Mouse (Mus musculus) myocyte (in vitro differentiated cells): ENCODE measurements around the gene Nr4a3.

Experiments
- CEBPB ChIP-seq: IDR thresholded peaks from 2 replicates; pipeline ENCODE4 v1.6.1; 2011; ENCODE audit warnings: mild to moderate bottlenecking, moderate library complexity; ENCODE audit not compliant: poor library complexity, insufficient read depth, severe bottlenecking
- POLR2A ChIP-seq: IDR thresholded peaks from one replicate; pipeline ENCODE4 v1.6.1; 2011; ENCODE audit warnings: low read depth, mild to moderate bottlenecking, control low read depth, moderate library complexity; ENCODE audit not compliant: insufficient read length
- POLR2AphosphoS2 ChIP-seq: IDR thresholded peaks from one replicate; pipeline ENCODE4 v1.6.1; 2011; ENCODE audit warnings: low read depth, control low read depth; ENCODE audit not compliant: insufficient read length
- USF1 ChIP-seq: IDR thresholded peaks from one replicate; pipeline ENCODE4 v1.6.1; 2011; ENCODE audit warnings: low read depth, mild to moderate bottlenecking, control low read depth, moderate library complexity

DNA sequence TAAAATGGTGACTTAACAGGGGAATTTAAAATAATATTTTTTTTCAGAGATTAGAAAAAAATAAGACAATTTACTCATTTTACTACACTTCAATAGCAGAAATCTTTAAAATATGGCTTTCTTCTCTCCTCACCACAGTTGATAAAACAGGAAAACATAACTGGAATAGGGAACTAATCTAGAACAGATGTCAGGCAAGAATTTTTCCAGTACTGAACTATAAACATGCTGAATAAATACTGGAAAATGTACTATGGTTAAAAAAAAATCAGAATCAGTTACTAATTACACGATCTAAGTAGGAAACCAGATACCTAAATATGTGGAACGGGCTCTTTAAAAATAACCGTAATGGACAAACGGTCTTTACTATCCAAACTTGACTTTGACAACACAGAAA lies 7.3 kb upstream of the Nr4a3 start:
- no peak for TF ChIP-seq USF1
- no peak for TF ChIP-seq POLR2A
- no peak for TF ChIP-seq CEBPB
- no peak for TF ChIP-seq POLR2AphosphoS2
